Mouse (Mus musculus) mouse embryonic stem cell (cell line): ENCODE measurements around the gene Mex3d.
"Not testable (repeated sequence)": the region's sequence is repeated elsewhere in the genome, so short reads cannot be mapped to it uniquely, and the experiment has no call there.

ENCODE experiments used
- in situ Hi-C, 2 experiments: fragments of 300-500 bp; cut with MboI; formaldehyde crosslinking; loops; 1 replicate in 1 of 2; 3 replicates in 1 of 2; pipeline ENCODE4 v1.14.3; 2019 to 2020; ENCODE audit warnings: low sequenced_read_pairs in 2 of 2, low pct_unique_long_range_greater_than_20kb in 1 of 2, mixed read lengths in 1 of 2; ENCODE audit not compliant: unreplicated experiment in 1 of 2

The Mex3d gene

GRCm38 (mm10) chr10:80369995-80370747, 17.3 kb downstream of the Mex3d start:
- in situ Hi-C loops = loop anchor here in 1 of 2 experiments (5.0 to 25.0 kb wide), 2 partner anchors 137 to 183 kb away; partner anchors contain the start of gene Efna2

- in situ Hi-C loops = loop anchor here in 1 of 2 experiments (25.0 kb wide), 1 partner anchor 181 kb away; the partner anchor contains the start of gene Efna2
These were observed 19.1 kb downstream of the Mex3d start for GRCm38 (mm10) chr10:80368392-80368791.

DNA sequence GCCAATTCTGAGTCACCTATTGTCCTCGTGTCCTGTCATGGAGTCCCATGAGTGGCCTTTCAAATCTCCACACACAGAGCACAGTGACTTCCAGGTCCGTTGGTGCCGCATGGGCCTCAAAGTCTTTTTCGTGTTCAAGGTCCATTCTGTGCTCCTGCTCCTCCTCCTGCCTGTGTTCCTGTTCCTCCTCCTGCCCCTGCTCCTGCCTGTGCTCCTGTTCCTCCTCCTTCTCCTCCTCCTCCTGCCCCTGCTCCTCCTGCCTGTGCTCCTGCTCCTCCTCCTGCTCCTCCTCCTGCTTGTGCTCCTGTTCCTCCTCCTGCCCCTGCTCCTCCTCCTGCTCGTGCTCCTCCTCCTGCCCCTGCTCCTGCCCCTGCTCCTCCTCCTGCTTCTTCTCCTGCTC, 19.5 kb downstream of the Mex3d start:
- in situ Hi-C loops = loop anchor here in 1 of 2 experiments (25.0 kb wide), 1 partner anchor 181 kb away; the partner anchor contains the start of gene Efna2

- in situ Hi-C loops = loop anchor here in 1 of 2 experiments (25.0 kb wide), 1 partner anchor 178 kb away; the partner anchor contains the start of gene Efna2
These were observed 21.7 kb downstream of the Mex3d start for GRCm38 (mm10) chr10:80365736-80366135.

GRCm38 (mm10) chr10:80363734-80364133, 23.7 kb downstream of the Mex3d start:
- in situ Hi-C loops = loop anchor here in 1 of 2 experiments (25.0 kb wide), 1 partner anchor 176 kb away; the partner anchor contains the start of gene Efna2

- in situ Hi-C loops = loop anchor here in 1 of 2 experiments (25.0 kb wide), 1 partner anchor 171 kb away; the partner anchor contains the start of gene Efna2
These were observed 29.3 kb downstream of the Mex3d start for GRCm38 (mm10) chr10:80357994-80358639.

DNA sequence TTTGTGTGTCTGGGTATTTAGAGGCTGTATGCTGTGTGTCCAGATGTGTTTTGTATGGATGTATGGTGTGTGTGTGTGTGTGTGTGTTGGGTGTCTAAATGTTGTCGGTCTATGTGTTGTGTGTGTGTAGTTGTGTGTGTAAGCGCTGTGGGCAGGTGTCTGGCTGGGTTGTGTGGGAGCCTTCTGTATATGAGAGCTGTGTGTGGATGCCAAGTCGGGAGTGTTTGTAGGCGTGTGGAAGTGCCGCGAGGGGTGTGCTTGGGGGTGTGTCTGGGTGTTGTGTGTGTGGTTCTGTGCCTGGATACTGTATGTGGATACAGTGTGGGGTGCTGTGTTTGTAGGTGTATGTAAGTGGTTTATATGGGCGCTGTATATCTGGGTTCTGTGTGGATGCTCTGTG, 30.1 kb downstream of the Mex3d start:
- in situ Hi-C loops = loop anchor here in 1 of 2 experiments (25.0 kb wide), 1 partner anchor 170 kb away; the partner anchor contains the start of gene Efna2

DNA sequence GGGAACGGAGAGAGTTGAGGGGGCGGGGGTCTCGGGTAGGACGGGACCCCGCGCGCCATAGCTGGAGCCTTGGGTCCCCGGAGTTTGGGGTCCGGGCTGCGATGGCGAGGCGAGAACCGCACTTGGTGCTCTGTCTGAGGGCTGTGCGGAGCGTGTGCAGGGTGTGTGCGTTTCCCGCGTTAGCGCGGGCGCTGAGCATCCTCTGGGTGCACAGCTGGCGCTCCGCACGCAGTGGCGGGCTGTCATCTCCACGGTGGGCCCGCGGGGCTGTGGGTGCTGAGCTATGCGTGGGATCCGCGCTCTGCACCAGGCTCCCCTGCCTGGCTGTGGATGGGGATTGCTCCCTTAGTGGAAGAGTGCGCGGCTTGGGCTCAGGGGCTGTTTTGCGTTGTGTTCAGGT, 30.7 kb downstream of the Mex3d start:
- in situ Hi-C loops = loop anchor here in 1 of 2 experiments (25.0 kb wide), 1 partner anchor 169 kb away; the partner anchor contains the start of gene Efna2

- in situ Hi-C loops = loop anchor here in 1 of 2 experiments (25.0 kb wide), 1 partner anchor 169 kb away; the partner anchor contains the start of gene Efna2
These were observed 31.3 kb downstream of the Mex3d start, which contains the start of gene Plk5 for GRCm38 (mm10) chr10:80356001-80356682. TSS of gene Plk5 (plus strand) at chr10:80356459.

- in situ Hi-C loops = loop anchor here in 1 of 2 experiments (25.0 kb wide), 1 partner anchor 168 kb away; the partner anchor contains the start of gene Efna2
These were observed 32.0 kb downstream of the Mex3d start for GRCm38 (mm10) chr10:80355431-80355830.

DNA sequence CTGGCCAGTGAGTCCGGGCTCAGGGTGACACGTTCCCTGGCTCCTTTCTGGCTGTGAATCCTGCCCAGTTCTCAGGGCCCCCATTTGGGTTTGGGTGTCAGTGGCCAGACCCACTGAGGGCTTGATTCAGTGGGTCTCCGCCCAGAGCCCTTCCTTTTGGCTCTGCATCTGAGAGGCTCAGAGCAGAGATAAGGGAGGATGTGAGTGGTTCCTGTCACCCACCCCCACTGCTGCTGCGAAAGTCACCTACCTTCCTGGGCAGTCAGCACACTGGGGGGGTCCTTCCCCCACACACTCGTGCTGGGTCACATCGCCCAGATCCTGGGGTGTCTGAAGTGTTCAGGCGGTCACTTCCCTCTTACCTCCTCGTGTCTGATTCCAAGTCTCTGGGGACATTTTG, 34.7 kb downstream of the Mex3d start:
- in situ Hi-C loops = loop anchor here in 1 of 2 experiments (25.0 kb wide), 1 partner anchor 165 kb away; the partner anchor contains the start of gene Efna2

GRCm38 (mm10) chr10:80351896-80352295, 35.6 kb downstream of the Mex3d start:
- in situ Hi-C loops = loop anchor here in 1 of 2 experiments (25.0 kb wide), 1 partner anchor 165 kb away; the partner anchor contains the start of gene Efna2

DNA sequence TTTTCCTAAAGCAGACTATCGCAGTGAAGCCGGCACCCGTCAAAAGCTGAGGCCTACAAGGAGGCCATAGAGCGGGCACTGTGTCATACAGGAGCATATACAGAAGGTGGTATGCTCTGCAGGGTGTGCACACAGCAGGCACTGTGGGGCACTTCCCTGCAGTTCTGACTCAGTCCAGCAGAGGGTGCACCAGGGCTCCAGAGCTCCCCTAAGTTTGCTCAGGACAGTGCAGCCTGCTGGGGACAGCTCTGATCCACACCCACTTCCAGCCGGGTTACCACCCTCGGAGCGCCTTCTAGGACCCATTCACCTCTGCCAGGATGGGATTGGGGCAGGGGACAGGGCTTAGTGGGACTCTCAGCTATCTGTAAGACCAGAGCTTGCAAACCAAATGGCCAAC, 37.2 kb downstream of the Mex3d start:
- in situ Hi-C loops = loop anchor here in 1 of 2 experiments (25.0 kb wide), 1 partner anchor 163 kb away; the partner anchor contains the start of gene Efna2

DNA sequence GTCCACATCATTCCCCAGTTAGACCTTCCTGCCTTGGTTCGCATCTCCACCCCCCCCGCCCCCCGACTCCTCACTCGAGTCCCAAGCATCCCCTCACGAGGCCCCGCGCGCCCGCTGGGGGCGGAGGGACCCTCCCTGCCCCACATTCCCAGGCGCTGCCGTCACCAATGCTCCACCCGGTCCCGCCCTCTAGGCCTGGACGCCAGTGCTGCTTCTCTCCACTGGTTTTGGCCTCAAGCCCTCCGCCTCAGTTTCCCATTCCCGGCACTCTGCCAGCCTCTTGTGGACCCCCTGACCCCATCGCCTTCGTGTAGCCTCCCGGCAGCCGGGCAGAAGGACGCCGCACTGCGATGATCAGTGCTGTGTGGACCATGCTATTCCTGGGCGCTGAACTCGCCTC, 38.5 kb downstream of the Mex3d start:
- in situ Hi-C loops = no loop called here

DNA sequence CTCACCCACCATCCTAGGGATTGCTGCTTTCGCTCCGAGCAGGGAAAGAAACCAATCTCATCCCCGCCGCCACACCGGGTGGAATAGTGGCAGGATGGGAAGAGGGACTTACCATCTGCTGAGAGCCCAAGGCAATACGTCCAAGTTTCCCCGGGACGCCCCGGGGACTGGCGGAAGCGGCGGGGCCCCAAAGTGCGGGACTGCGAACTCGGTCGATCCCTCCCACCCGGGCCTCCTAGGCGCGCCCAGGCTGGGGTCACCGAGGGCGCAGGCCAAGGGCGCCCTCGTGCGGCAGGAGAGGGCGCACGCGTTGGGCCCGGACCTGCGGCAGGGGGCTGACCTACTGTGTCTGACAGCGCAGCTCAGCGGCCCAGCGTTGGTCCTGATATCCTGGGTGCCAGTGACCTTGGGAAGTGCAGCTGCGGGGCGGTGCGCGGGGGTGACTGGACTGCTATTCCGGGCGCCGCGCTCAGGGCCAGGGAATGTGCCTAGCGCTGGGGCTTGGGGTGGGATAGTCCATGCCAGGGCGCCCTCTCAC, 39.1 kb downstream of the Mex3d start, which contains the start of gene Adamtsl5:
Adamtsl5 (minus strand) TSS at position 169 of the 538 bp plus-strand sequence.
- in situ Hi-C loops = no loop called here

- in situ Hi-C loops = no loop called here
These were observed 39.9 kb downstream of the Mex3d start for GRCm38 (mm10) chr10:80347514-80347967.

GRCm38 (mm10) chr10:80345929-80346328, 41.5 kb downstream of the Mex3d start:
- in situ Hi-C loops = not testable (repeated sequence)

- in situ Hi-C loops = no loop called here
These were observed 42.3 kb downstream of the Mex3d start for GRCm38 (mm10) chr10:80345122-80345521.
